Mouse (Mus musculus) heart, adult 11 months (tissue): ENCODE measurements around the gene Ost4.
A peak's percentile ranks its signal among the peaks of the same experiment; 100 is the strongest.

Experiments used
- DNase-seq: peaks from one replicate; pipeline ENCODE4 v3.0.0; 2022

Ost4 gene

DNA sequence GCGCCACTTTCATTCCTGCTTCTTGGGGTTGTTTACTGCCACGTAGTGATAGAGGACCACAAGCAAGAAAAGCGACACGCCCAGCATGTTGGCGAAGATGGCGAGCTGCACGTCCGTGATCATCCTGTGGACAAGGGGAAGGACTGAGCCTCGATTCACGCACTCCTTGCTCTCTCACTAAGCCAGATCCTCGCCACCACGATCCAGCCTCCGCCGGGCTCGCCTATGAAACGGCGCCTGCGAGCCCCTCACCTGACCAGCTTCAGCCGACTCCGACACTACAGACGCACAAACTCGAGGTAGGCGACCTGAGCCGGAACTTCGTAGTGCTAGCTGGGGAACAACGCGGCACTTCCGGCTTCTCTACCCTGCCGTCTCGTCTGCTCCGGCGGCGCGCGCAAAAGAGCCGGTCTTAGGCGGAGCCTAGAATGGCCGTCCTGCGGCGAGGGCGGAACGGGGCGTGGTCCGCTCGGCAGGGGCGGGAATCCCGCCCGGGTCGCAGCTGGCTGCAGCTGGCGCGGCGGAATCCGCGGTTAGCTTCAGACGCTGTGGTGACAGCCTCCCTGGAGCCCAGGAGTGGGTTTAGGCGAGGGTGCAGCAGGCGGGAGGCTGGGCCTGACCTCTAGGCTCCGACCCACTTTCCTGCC, at the start of gene Ost4:
Gene Ost4 (minus strand): TSS at position 376 of the 647 bp plus-strand sequence.
- DNase-seq, result peak; percentile 100

GRCm38 (mm10) chr5:30955751-30956150, 48.2 kb upstream of the Ost4 start:
- DNase-seq, result no peak

DNA sequence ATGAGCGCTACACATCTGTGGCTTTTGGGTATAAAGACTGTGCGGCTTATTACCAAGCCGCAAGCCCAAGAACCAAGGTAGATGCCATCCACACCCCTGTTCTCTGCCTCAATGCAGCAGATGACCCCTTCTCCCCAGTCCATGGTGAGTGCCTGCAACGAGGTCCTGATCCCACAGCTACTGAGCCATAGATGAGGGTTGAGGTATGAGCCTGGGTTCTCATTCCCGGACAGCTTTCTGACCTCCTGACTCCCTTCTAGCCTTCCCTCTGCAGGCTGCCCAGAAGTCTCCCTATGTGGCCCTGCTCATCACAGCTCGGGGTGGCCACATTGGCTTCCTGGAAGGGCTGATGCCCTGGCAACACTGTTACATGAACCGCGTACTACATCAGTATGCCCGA, 47.0 kb upstream of the Ost4 start:
- DNase-seq, result no peak

DNA sequence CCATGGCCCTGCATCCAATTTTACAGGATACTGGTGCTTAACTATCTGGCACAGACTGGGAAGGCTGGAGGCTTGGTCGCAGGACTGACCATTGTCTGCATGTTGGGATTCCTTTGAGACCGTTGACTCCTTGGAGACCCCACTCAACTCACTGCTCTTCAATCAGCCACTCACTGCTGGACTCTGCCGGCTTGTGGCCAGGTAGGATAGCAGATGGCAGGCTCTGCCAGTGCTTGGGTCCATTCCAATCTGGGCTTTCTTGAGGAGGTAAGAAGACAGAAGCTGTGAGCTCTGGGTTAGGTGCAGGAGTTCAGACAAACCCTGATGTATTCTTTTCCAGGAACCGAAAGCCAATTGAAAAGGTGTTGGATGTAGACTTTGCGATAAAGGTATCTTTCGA, 46.5 kb upstream of the Ost4 start:
- DNase-seq, result peak; percentile 91

DNA sequence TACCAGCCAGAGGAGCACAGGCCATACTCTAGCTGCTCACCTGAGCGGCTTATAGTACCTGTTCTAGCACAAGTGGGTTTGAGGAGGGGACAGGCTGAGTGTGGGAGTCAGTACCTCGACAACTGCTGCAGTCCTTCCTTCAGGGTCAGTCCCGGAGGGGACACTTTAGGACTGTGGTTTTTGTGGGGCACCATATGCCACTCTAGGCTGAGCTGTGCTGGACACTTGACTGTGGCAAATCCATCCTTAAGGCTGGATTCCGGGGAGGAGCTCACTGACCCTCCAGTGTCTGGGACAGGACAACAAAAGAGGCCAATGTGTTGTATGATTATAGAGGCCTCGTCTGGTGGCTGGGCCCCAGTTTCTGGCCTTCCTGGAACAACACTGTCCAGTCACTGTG, 45.0 kb upstream of the Ost4 start:
- peak; percentile 88 for DNase-seq

DNA sequence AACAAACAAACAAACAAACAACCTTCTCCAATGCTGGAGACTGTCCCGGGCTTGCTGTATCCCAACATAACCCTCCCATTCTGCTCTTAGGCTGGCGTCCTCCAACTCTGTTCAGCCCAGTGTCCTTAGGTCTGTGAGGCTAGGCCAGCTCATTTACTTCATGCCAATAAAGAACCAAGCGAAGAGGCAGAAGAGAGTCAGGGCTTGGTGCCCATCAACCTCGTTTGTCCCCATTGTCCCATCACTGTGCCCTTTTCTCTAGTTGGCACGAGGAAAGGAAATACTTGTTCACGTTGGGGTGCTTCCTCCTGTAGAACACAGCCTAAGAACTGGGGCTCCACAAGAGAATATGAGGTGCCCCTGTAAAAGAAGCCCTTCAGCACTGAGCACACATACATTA, 44.1 kb upstream of the Ost4 start:
- peak; percentile 94 for DNase-seq

DNA sequence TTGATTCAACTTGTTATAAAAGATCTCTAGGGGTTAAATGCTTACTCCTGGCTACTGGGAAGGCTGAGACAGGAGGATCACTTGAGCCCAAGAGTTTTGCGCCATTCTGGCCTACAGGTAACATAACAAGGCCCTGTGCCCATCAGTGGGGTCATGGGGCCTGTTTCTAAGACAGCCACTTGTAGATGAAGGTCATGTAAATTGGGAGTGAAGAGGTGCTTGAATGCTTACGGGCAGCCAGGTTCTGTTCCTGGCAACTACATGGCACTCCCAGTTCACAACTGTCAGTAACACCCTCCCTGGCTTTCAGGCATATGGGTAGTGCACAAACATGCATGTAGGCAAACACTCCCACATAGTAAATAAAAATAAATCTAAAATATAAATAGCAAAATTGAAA, 43.3 kb upstream of the Ost4 start:
- DNase-seq, result peak; percentile 95

- DNase-seq, result peak; percentile 92
Measured at GRCm38 (mm10) chr5:30950451-30950850, 42.9 kb upstream of the Ost4 start.

DNA sequence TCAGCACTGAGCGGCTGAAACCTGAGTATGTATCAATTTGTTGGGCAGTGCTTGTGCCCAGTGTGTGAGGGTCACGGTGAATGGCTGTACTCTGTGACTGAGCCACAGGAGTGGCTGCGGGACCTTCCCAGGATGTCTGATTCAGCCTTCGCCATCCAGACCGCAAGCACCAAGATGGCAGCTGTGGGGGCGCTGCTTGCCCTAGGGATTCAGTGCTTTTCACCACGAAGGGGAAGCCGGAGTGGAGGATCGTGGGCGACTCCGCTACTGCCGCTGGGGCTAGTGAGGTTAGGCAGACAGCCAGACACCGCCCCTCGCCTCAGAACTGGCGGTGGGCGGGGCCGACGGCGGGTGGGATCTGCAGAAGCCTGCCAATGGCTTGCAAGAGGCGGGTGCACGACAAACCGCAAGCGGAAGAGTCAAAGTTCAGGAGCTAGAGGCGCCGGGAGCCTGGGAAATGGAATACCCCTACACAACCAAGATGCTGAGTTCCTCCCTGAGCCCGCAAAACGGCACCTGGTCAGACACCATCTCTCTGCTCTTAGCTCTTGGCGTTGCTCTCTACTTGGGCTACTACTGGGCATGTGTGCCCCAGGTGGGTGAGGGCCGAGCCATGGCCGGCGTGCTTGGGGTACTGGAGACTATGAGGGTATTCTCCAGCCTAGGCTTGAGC, 42.2 kb upstream of the Ost4 start:
- peak; percentile 99 for DNase-seq

DNA sequence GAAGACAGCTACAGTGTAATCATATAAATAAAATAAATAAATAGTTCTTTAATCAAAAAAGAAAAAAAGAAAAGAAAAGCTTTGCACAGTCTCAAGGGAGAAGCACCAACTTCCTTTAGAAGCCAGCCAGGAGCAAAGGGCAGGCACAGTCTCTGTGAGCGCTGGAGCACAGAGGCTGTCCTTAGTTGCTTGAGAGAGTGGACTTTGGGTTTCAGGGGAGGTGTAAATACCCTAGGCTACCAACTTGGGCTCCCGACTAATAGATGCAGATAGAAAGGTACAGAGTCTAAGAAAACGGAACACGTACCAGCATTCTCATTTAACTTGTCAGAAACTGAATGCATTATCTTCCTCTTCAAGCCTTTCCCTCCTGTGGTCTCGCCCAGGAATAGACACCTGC, 41.0 kb upstream of the Ost4 start:
- no peak for DNase-seq

GRCm38 (mm10) chr5:30944956-30945781, 37.6 kb upstream of the Ost4 start, which contains the start of gene Cgref1:
Gene Cgref1 (minus strand): TSS chr5:30945591.
- DNase-seq, result peak; percentile 95

DNA sequence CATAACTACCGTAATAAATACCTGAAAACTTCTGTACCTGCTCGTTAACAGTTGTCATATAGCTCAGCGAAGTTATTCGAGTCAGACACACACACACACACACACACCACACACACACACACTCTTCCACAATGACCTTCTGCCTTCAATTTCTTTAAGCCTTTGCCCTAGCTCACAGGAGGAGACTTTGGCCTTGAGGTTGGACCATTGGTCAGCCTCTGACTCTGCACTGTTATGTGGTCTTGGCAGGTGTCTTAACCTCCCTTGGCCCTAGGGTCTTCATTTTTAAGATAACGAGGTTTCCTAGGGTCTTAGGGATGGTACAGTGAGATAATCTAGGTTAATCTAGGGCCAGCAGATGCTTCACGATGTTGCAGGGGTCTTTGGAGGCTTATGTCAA, 36.8 kb upstream of the Ost4 start:
- DNase-seq, result no peak

GRCm38 (mm10) chr5:30943004-30943403, 35.4 kb upstream of the Ost4 start:
- DNase-seq, result peak; percentile 71

GRCm38 (mm10) chr5:30934725-30935461, 27.3 kb upstream of the Ost4 start:
- DNase-seq, result peak; percentile 73

- DNase-seq, result peak; percentile 72
Measured at GRCm38 (mm10) chr5:30933705-30934104, 26.1 kb upstream of the Ost4 start.

GRCm38 (mm10) chr5:30931378-30931777, 23.8 kb upstream of the Ost4 start:
- DNase-seq, result no peak

- DNase-seq, result no peak
Measured at GRCm38 (mm10) chr5:30930846-30931245, 23.3 kb upstream of the Ost4 start.

DNA sequence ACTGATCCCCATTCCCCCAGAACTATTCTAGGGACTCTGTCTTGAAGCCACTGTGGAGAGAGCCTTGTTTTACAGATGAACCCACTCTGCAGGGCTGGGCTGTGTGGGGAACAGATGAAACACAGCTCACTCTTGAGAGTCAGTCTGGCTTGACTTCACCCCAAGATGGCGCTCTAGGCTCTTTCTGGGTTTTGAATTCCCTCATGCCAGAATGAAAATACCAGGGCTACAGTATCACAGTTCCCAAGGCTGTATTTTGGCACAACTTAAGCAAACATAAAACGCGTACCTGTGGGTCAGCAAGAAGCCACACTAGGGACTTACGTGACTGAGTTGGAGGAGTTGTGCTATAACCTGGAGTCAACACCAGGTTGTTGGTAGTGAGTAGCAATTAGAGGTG, 22.5 kb upstream of the Ost4 start:
- DNase-seq, result peak; percentile 92

- DNase-seq, result peak; percentile 91
Measured at GRCm38 (mm10) chr5:30927945-30928529, 20.4 kb upstream of the Ost4 start.

- DNase-seq, result no peak
Measured at GRCm38 (mm10) chr5:30926073-30926472, 18.5 kb upstream of the Ost4 start.

- DNase-seq, result peak; percentile 86
Measured at GRCm38 (mm10) chr5:30925217-30925616, 17.6 kb upstream of the Ost4 start.

DNA sequence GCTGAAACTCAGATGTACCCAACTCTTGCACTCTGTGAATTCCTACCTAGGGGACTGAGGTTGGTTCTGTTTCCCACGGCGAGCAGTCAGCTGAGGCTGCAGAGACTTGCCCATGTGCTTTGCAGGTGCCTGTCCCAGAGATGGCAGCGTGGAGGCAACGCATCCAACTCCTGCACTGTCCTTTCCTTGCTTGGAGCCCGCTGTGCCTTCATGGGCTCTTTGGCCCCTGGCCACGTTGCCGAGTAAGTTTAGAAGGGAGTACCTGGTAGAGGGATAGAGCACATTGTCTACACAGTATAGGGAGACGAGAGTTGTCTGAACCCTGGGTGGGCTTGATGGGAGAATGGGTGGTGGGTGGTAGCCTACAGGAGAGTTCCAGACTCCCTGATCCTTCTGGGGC, 17.0 kb upstream of the Ost4 start:
- DNase-seq, result peak; percentile 88

- no peak for DNase-seq
Measured at GRCm38 (mm10) chr5:30923119-30923518, 15.5 kb upstream of the Ost4 start.
